In the genomic region with DNA sequence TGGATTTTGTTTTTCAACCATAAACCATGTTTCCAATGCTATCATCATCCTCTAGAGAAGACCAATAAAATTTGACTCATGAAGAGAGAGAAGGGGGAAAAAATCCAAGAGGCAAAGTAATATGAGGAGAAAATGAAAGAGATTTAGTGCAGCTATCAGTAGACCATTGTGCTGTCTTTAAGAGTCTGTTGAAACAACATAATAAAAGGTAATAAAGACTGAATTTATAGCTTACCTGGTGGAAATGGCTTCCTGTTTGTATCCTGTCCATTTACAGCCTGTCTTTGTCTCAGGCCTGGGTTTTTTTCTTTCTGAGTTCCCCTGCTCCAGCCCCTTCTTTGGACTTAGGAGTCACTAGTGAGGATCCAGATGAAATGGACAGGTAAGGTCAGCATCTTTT, we compare ENCODE assay signal across 22 mouse cellular contexts.
DNase-seq lines count a peak whose midpoint lies in the region; ATAC-seq lines count a peak whose summit lies in the region.
"Had no signal": no experiment of that assay in that cellular context is flagged by ENCODE, and none has a peak within 500 bp of the region (broad histone marks: within the 10 kb centered on the region; RNA-seq: fewer than 3 reads in every experiment).

No protein-coding gene starts in this region.

- no peaks in the 10 kb centered on the region for H3K9me3 ChIP-seq in intestine, embryonic 14.5 days (ENCODE audit: control insufficient read depth, low read length)
- no peaks in the 10 kb centered on the region for H3K9me3 ChIP-seq in intestine, embryonic 16.5 days (ENCODE audit: control insufficient read depth, low read length)
- H3K9me3 ChIP-seq: embryonic facial prominence, embryonic 13.5 days; embryonic facial prominence, embryonic 15.5 days; forebrain, embryonic 10.5 days; forebrain, embryonic 12.5 days had no signal

- H3K4me2 ChIP-seq in intestine, embryonic 14.5 days (ENCODE audit: low read length), result no peak overlapping the region
- no peak overlapping the region for H3K4me2 ChIP-seq in intestine, embryonic 16.5 days (ENCODE audit: low read depth, low read length)
- H3K4me2 ChIP-seq: embryonic facial prominence, embryonic 13.5 days; embryonic facial prominence, embryonic 15.5 days; forebrain, embryonic 12.5 days had no signal

- DNase-seq in intestine, embryonic 14.5 days (ENCODE audit: low spot score), result no peak
- no peak for DNase-seq in cerebellum, postnatal 4 days (ENCODE audit: low spot score in 2 of 2)
- DNase-seq in thymus, postnatal 36 days, result no peak
- DNase-seq in left cerebral cortex, adult 8-10 months (ENCODE audit: low spot score in 2 of 2), result no peak
- DNase-seq: adrenal gland, adult 8-10 months; adrenal gland, postnatal 14 days; adrenal gland, postnatal 36 days; cerebellum, adult 11-12 months; cerebellum, adult 2 months; cerebellum, adult 9-10 months; cerebellum, postnatal 10 days; cerebellum, postnatal 25 days; embryo, embryonic 11 days had no signal

- H3K27me3 ChIP-seq in intestine, embryonic 14.5 days (replicated peaks; ENCODE audit: control insufficient read depth, insufficient read depth, low read length), result no peaks in the 10 kb centered on the region
- H3K27me3 ChIP-seq in intestine, embryonic 16.5 days (replicated peaks; ENCODE audit: control insufficient read depth, insufficient read depth, low read length), result no peaks in the 10 kb centered on the region
- H3K27me3 ChIP-seq: embryonic facial prominence, embryonic 13.5 days; embryonic facial prominence, embryonic 15.5 days; forebrain, embryonic 12.5 days had no signal

- ATAC-seq in intestine, embryonic 14.5 days (replicated peaks; ENCODE audit: low FRiP score, low TSS enrichment, low read depth), result peak; percentile 36; the same call in 1 of the 2 replicates
- ATAC-seq in intestine, embryonic 16.5 days, result peak; percentile 73
- ATAC-seq: activated CD4-positive, CD25-positive, alpha-beta regulatory T cell, adult 4 months; forebrain, embryonic 14.5 days; forebrain, embryonic 16.5 days had no signal

- no peaks in the 10 kb centered on the region for H3K4me1 ChIP-seq in intestine, embryonic 14.5 days (replicated peaks; ENCODE audit: control insufficient read depth, insufficient read depth, low read length)
- H3K4me1 ChIP-seq in intestine, embryonic 16.5 days (ENCODE audit: control insufficient read depth, insufficient read depth, low read length), result no peaks in the 10 kb centered on the region
- H3K4me1 ChIP-seq: embryonic facial prominence, embryonic 13.5 days; embryonic facial prominence, embryonic 15.5 days; forebrain, embryonic 10.5 days; forebrain, embryonic 12.5 days had no signal

- H3K9ac ChIP-seq in intestine, embryonic 14.5 days (ENCODE audit: low read length), result no peak overlapping the region
- no peak overlapping the region for H3K9ac ChIP-seq in intestine, embryonic 16.5 days (ENCODE audit: low read depth, low read length)
- H3K9ac ChIP-seq: embryonic facial prominence, embryonic 13.5 days; embryonic facial prominence, embryonic 15.5 days; forebrain, embryonic 12.5 days had no signal

- H3K36me3 ChIP-seq in intestine, embryonic 14.5 days (ENCODE audit: control insufficient read depth, insufficient read depth, low read length), result no peaks in the 10 kb centered on the region
- H3K36me3 ChIP-seq in intestine, embryonic 16.5 days (ENCODE audit: control insufficient read depth, insufficient read depth, low read length), result no peaks in the 10 kb centered on the region
- H3K36me3 ChIP-seq: embryonic facial prominence, embryonic 13.5 days; embryonic facial prominence, embryonic 15.5 days; forebrain, embryonic 10.5 days; forebrain, embryonic 12.5 days had no signal

- H3K27ac ChIP-seq in intestine, embryonic 14.5 days (ENCODE audit: low read depth), result no peak overlapping the region
- H3K27ac ChIP-seq in intestine, embryonic 16.5 days (ENCODE audit: low read length), result no peak overlapping the region
- H3K27ac ChIP-seq: embryonic facial prominence, embryonic 13.5 days; embryonic facial prominence, embryonic 15.5 days; forebrain, embryonic 10.5 days; forebrain, embryonic 12.5 days had no signal

- no peak overlapping the region for H3K4me3 ChIP-seq in intestine, embryonic 14.5 days (ENCODE audit: low read depth, low read length)
- H3K4me3 ChIP-seq in intestine, embryonic 16.5 days (ENCODE audit: low read length), result no peak overlapping the region
- H3K4me3 ChIP-seq: embryonic facial prominence, embryonic 13.5 days; embryonic facial prominence, embryonic 15.5 days; erythroblast, embryonic 14.5 days; forebrain, embryonic 10.5 days; forebrain, embryonic 12.5 days had no signal
